Mouse (Mus musculus): Measurements from ENCODE around the gene Piezo1. TPM values are rescaled to one million over a fixed set of nuclear protein-coding genes. Genes with fewer than 3 reads are reported as not detected.
"Not testable (repeated sequence)": the region's sequence is repeated elsewhere in the genome, so short reads cannot be mapped to it uniquely, and the experiment has no call there.

Piezo1 gene
- total and polyA plus RNA-seq, 3 experiments: 21.1 to 59.7 (median 41.6) TPM

DNA sequence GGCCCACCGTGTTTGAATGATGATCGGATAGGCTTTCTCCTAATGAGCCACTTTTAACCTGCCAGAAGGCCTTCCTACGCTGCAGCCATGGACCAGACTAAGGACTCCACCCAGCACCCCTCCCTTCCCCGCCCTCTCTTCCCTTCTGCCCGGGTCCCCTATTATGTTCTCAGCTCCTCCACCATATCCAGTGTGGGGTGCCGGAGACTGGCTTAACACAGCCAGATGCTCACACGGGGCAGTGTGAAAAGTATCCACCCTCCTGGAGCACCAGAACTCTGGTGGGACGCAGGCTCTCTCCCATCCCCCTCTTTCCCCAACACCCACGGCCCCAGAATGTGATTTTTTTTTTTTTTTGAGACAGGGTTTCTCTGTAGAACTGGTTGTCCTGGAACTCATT, 22.4 kb upstream of the Piezo1 start:
- H3K9ac ChIP-seq (ENCODE audit: insufficient read depth, low read depth): no peak overlapping the region
- DNase-seq (ENCODE audit: extremely low read depth): no peak

GRCm38 (mm10) chr8:122573176-122573575, 22.0 kb upstream of the Piezo1 start:
- Histone ChIP-seq H3K4me1 (ENCODE audit: control insufficient read depth in 1 of 2, insufficient read depth in 2 of 2) (peaks cover 20 to 52% of the 10 kb centered on the region in 2 experiments), H3K79me2 (replicated peaks; ENCODE audit: control insufficient read depth, extremely low read depth, insufficient read depth, poor library complexity, severe bottlenecking) (peaks cover 30% of the 10 kb centered on the region), H3K36me3 (replicated peaks in 1 of 2; ENCODE audit: control insufficient read depth in 1 of 2, insufficient read depth in 1 of 2, low read length in 1 of 2) (peaks cover 42 to 73% of the 10 kb centered on the region in 2 experiments)
- H3K4me2 ChIP-seq (ENCODE audit: insufficient read depth, low read depth, poor library complexity, severe bottlenecking); H3K27me3 ChIP-seq (replicated peaks); H3K4me3 ChIP-seq (replicated peaks in 1 of 3; ENCODE audit: low read depth in 2 of 3, low read length in 2 of 3, poor library complexity in 1 of 3); dilution Hi-C loops (cut with MboI; ENCODE audit: extremely low pct_ligation_motif_present, extremely low pct_unique_long_range_greater_than_20kb, low sequenced_read_pairs); H3K9me3 ChIP-seq (replicated peaks; ENCODE audit: low read length); H3K27ac ChIP-seq (ENCODE audit: insufficient read depth, low read depth); DNase-seq (ENCODE audit: extremely low read depth); H3K9ac ChIP-seq (ENCODE audit: insufficient read depth, low read depth); in situ Hi-C loops (cut with MboI; ENCODE audit: low pct_ligation_motif_present, low pct_unique_long_range_greater_than_20kb, low sequenced_read_pairs): not testable (repeated sequence)
- TF ChIP-seq MYC (IDR thresholded peaks at IDR 0.05; ENCODE audit: low read depth, low read length): 0 out of 2 replicates have a peak, but pooled peaks have one; percentile 20

More for the DNA sequence above, 22.4 kb upstream of the Piezo1 start:
- Histone ChIP-seq H3K4me3 (replicated peaks in 1 of 3; ENCODE audit: low read depth in 2 of 3, low read length in 2 of 3, poor library complexity in 1 of 3) (no peak overlapping the region), H3K27me3 (replicated peaks) (no peaks in the 10 kb centered on the region), H3K36me3 (replicated peaks in 1 of 2; ENCODE audit: control insufficient read depth in 1 of 2, insufficient read depth in 1 of 2, low read length in 1 of 2) (peaks cover 45 to 77% of the 10 kb centered on the region in 2 experiments), H3K4me1 (ENCODE audit: control insufficient read depth in 1 of 2, insufficient read depth in 2 of 2) (peaks cover 20 to 52% of the 10 kb centered on the region in 2 experiments), H3K79me2 (replicated peaks; ENCODE audit: control insufficient read depth, extremely low read depth, insufficient read depth, poor library complexity, severe bottlenecking) (peaks cover 30% of the 10 kb centered on the region), H3K27ac (ENCODE audit: insufficient read depth, low read depth) (no peak overlapping the region), H3K9me3 (replicated peaks; ENCODE audit: low read length) (no peaks in the 10 kb centered on the region), H3K4me2 (ENCODE audit: insufficient read depth, low read depth, poor library complexity, severe bottlenecking) (no peak overlapping the region)
- TF ChIP-seq ZNF384 (IDR thresholded peaks at IDR 0.05; ENCODE audit: low read depth, low read length): peak; percentile 29; the same call in 1 of the 2 replicates
- no peak for TF ChIP-seq JUN (IDR thresholded peaks at IDR 0.05; ENCODE audit: insufficient read depth, low read depth, low read length)
- TF ChIP-seq CHD2 (IDR thresholded peaks at IDR 0.05; ENCODE audit: low read length): peak; percentile 30; the same call in 1 of the 2 replicates
- dilution Hi-C loops (cut with MboI; ENCODE audit: extremely low pct_ligation_motif_present, extremely low pct_unique_long_range_greater_than_20kb, low sequenced_read_pairs) (no loop called here), in situ Hi-C loops (cut with MboI; ENCODE audit: low pct_ligation_motif_present, low pct_unique_long_range_greater_than_20kb, low sequenced_read_pairs) (no loop called here)

- no peak overlapping the region for H3K4me2 ChIP-seq (ENCODE audit: insufficient read depth, low read depth, poor library complexity, severe bottlenecking)
- dilution Hi-C loops (cut with MboI; ENCODE audit: extremely low pct_ligation_motif_present, extremely low pct_unique_long_range_greater_than_20kb, low sequenced_read_pairs): no loop called here
- no peak overlapping the region for H3K4me3 ChIP-seq (replicated peaks in 1 of 3; ENCODE audit: low read depth in 2 of 3, low read length in 2 of 3, poor library complexity in 1 of 3)
- in situ Hi-C loops (cut with MboI; ENCODE audit: low pct_ligation_motif_present, low pct_unique_long_range_greater_than_20kb, low sequenced_read_pairs): no loop called here
- DNase-seq (ENCODE audit: extremely low read depth): no peak
- peaks cover 30% of the 10 kb centered on the region for H3K79me2 ChIP-seq (replicated peaks; ENCODE audit: control insufficient read depth, extremely low read depth, insufficient read depth, poor library complexity, severe bottlenecking)
- peaks cover 20 to 52% of the 10 kb centered on the region in 2 experiments for H3K4me1 ChIP-seq (ENCODE audit: control insufficient read depth in 1 of 2, insufficient read depth in 2 of 2)
- H3K27ac ChIP-seq (ENCODE audit: insufficient read depth, low read depth): peak overlapping the region; percentile 26; the same call in 1 of the 2 replicates
- H3K9ac ChIP-seq (ENCODE audit: insufficient read depth, low read depth): no peak overlapping the region
- no peaks in the 10 kb centered on the region for H3K9me3 ChIP-seq (replicated peaks; ENCODE audit: low read length)
- H3K36me3 ChIP-seq (replicated peaks in 1 of 2; ENCODE audit: control insufficient read depth in 1 of 2, insufficient read depth in 1 of 2, low read length in 1 of 2): peaks cover 42 to 70% of the 10 kb centered on the region in 2 experiments
- no peak for TF ChIP-seq KAT2A (IDR thresholded peaks at IDR 0.05; ENCODE audit: insufficient replicate concordance, low read length)
- no peak for TF ChIP-seq MEF2A (IDR thresholded peaks at IDR 0.05; ENCODE audit: borderline replicate concordance, low read depth, low read length)
- no peak for TF ChIP-seq USF1 (IDR thresholded peaks at IDR 0.05; ENCODE audit: low read depth, low read length)
- TF ChIP-seq E2F4 (IDR thresholded peaks at IDR 0.05; ENCODE audit: insufficient replicate concordance, low read depth, low read length): no peak
- no peak for TF ChIP-seq ELF1 (IDR thresholded peaks at IDR 0.05; ENCODE audit: low read depth, low read length)
- no peak for TF ChIP-seq NELFE (IDR thresholded peaks at IDR 0.05; ENCODE audit: low read depth, low read length)
- TF ChIP-seq MXI1 (IDR thresholded peaks at IDR 0.05; ENCODE audit: low read depth, low read length): no peak
- no peak for TF ChIP-seq JUN (IDR thresholded peaks at IDR 0.05; ENCODE audit: insufficient read depth, low read depth, low read length)
- no peak for TF ChIP-seq RAD21 (IDR thresholded peaks at IDR 0.05; ENCODE audit: low read depth, low read length)
- no peak for TF ChIP-seq ZKSCAN1 (IDR thresholded peaks at IDR 0.05; ENCODE audit: borderline replicate concordance, low read depth, low read length)
- TF ChIP-seq CHD2 (IDR thresholded peaks at IDR 0.05; ENCODE audit: low read length): no peak
- TF ChIP-seq SMC3 (IDR thresholded peaks at IDR 0.05; ENCODE audit: low read depth, low read length): no peak
- TF ChIP-seq EP300 (IDR thresholded peaks at IDR 0.05; ENCODE audit: low read length): no peak
- TF ChIP-seq MAX (IDR thresholded peaks at IDR 0.05; ENCODE audit: low read length): no peak
- TF ChIP-seq ETS1 (conservative IDR thresholded peaks at IDR 0.05; ENCODE audit: low read depth, low read length): no peak
- TF ChIP-seq MAFK (IDR thresholded peaks at IDR 0.05; ENCODE audit: insufficient replicate concordance, low read length): no peak
- no peak for TF ChIP-seq PAX5 (IDR thresholded peaks at IDR 0.05; ENCODE audit: low read length)
- H3K27me3 ChIP-seq (replicated peaks): no peaks in the 10 kb centered on the region
Measured at GRCm38 (mm10) chr8:122572751-122573150, 21.6 kb upstream of the Piezo1 start.
